Mouse (Mus musculus) limb, embryonic 14.5 days (tissue): ENCODE measurements at regions not wholly inside any gene's neighbourhood (a gene's known extent, or its start where the extent isn't known, plus 50 kb on each side); places are given as distances from the start of the nearest gene placed in this dataset.

Source experiments
- ATAC-seq: fragments of 200-750 bp; cut with Nextera tagmentation; 2 replicates; pipeline ENCODE4 v1.8.0; 2017; ENCODE audit warnings: low read depth, moderate number of reproducible peaks, moderate TSS enrichment; ENCODE audit not compliant: low FRiP score
- DNase-seq: peaks from one replicate; pipeline ENCODE4 v3.0.0-alpha.2; 2015; ENCODE audit warnings: low spot score
- H3K27ac ChIP-seq: fragments of 300-500 bp; sonication (generic); replicated peaks from 2 replicates; pipeline ENCODE4 v1.5.1; 2014; ENCODE audit warnings: low read depth, mild to moderate bottlenecking, low read length, moderate library complexity, mixed read lengths
- H3K27me3 ChIP-seq: fragments of 300-500 bp; sonication (generic); 2 replicates; pipeline ENCODE4 v1.6.1; 2014; ENCODE audit warnings: low read length, mixed read lengths; ENCODE audit not compliant: control insufficient read depth, insufficient read depth
- H3K36me3 ChIP-seq: fragments of 300-500 bp; sonication (generic); 2 replicates; pipeline ENCODE4 v1.6.1; 2014; ENCODE audit warnings: mild to moderate bottlenecking, low read length, moderate library complexity, mixed read lengths; ENCODE audit not compliant: control insufficient read depth, insufficient read depth
- H3K4me1 ChIP-seq: fragments of 300-500 bp; sonication (generic); 2 replicates; pipeline ENCODE4 v1.6.1; 2014; ENCODE audit warnings: antibody characterized with exemption, low read length, mixed read lengths; ENCODE audit not compliant: control insufficient read depth, insufficient read depth
- H3K4me2 ChIP-seq: fragments of 300-500 bp; sonication (generic); replicated peaks from 2 replicates; pipeline ENCODE4 v1.6.1; 2014; ENCODE audit warnings: low read depth, mild to moderate bottlenecking, low read length, moderate library complexity; ENCODE audit not compliant: severe bottlenecking
- H3K4me3 ChIP-seq: fragments of 300-500 bp; sonication (generic); replicated peaks from 2 replicates; pipeline ENCODE4 v1.5.1; 2014; ENCODE audit warnings: low read length
- H3K9ac ChIP-seq: fragments of 300-500 bp; sonication (generic); 2 replicates; pipeline ENCODE4 v1.6.1; 2014; ENCODE audit warnings: mild to moderate bottlenecking, low read depth, low read length, moderate library complexity; ENCODE audit not compliant: severe bottlenecking
- H3K9me3 ChIP-seq: fragments of 300-500 bp; sonication (generic); 2 replicates; pipeline ENCODE4 v1.6.1; 2016; ENCODE audit warnings: low read length; ENCODE audit not compliant: control insufficient read depth
- POLR2A ChIP-seq: fragments of 200-500 bp; IDR thresholded peaks from 2 replicates; pipeline ENCODE4 v1.8.0; 2012; ENCODE audit warnings: inconsistent platforms, mild to moderate bottlenecking, moderate library complexity, borderline replicate concordance; ENCODE audit not compliant: insufficient read depth, insufficient read length; ENCODE audit errors: extremely low read depth
- WGBS: fragments of 180-500 bp; shearing (Covaris S2); extraction: QIAGEN DNeasy Blood & Tissue Kit; methylation state at CpG from one replicate; pipeline ENCODE4 v1.1.7; 2014; 5-methylcytosine and 5-hydroxymethylcytosine counted together

- H3K27ac ChIP-seq: no peak overlapping the region
- no peak overlapping the region for H3K4me2 ChIP-seq
- WGBS: 81% methylated on average over 5 of the region's 5 CpGs
- no peaks in the 10 kb centered on the region for H3K36me3 ChIP-seq
- no peak for TF ChIP-seq POLR2A
- H3K4me1 ChIP-seq: no peaks in the 10 kb centered on the region
- DNase-seq: no peak
- ATAC-seq: no peak
- no peak overlapping the region for H3K9ac ChIP-seq
- no peaks in the 10 kb centered on the region for H3K9me3 ChIP-seq
- no peak overlapping the region for H3K4me3 ChIP-seq
- H3K27me3 ChIP-seq: no peaks in the 10 kb centered on the region
These were observed 166.9 kb upstream of the Chl1 start for GRCm38 (mm10) chr6:103343515-103343914.

- 72% methylated on average over 2 of the region's 2 CpGs for WGBS
These were observed 166.0 kb upstream of the Chl1 start for GRCm38 (mm10) chr6:103344413-103344812.

GRCm38 (mm10) chr6:103345195-103345594, 165.2 kb upstream of the Chl1 start:
- no peaks in the 10 kb centered on the region for H3K9me3 ChIP-seq
- 66% methylated on average over 3 of the region's 3 CpGs for WGBS
- no peak overlapping the region for H3K4me3 ChIP-seq
- H3K9ac ChIP-seq: no peak overlapping the region
- H3K27ac ChIP-seq: no peak overlapping the region
- peak; percentile 42 for DNase-seq
- no peak for TF ChIP-seq POLR2A
- ATAC-seq: no peak
- H3K27me3 ChIP-seq: no peaks in the 10 kb centered on the region
- H3K4me2 ChIP-seq: no peak overlapping the region
- H3K4me1 ChIP-seq: no peaks in the 10 kb centered on the region
- H3K36me3 ChIP-seq: no peaks in the 10 kb centered on the region

More at GRCm38 (mm10) chr6:103344413-103344812, 166.0 kb upstream of the Chl1 start:
- no peaks in the 10 kb centered on the region for H3K27me3 ChIP-seq
- no peaks in the 10 kb centered on the region for H3K4me1 ChIP-seq
- DNase-seq (no peak), ATAC-seq (no peak)
- no peak overlapping the region for H3K9ac ChIP-seq
- H3K9me3 ChIP-seq: no peaks in the 10 kb centered on the region
- H3K36me3 ChIP-seq: no peaks in the 10 kb centered on the region
- H3K4me2 ChIP-seq: no peak overlapping the region
- H3K27ac ChIP-seq: no peak overlapping the region
- no peak overlapping the region for H3K4me3 ChIP-seq
- TF ChIP-seq POLR2A: no peak

GRCm38 (mm10) chr6:103352405-103353124, 157.8 kb upstream of the Chl1 start:
- 76% methylated on average over 3 of the region's 3 CpGs for WGBS

GRCm38 (mm10) chr6:103353346-103353745, 157.0 kb upstream of the Chl1 start:
- 30% methylated on average over 1 of the region's 1 CpGs for WGBS
- no peak for DNase-seq
- Histone ChIP-seq H3K4me2 (no peak overlapping the region), H3K27ac (no peak overlapping the region), H3K4me3 (no peak overlapping the region), H3K9ac (no peak overlapping the region), H3K27me3 (no peaks in the 10 kb centered on the region), H3K4me1 (no peaks in the 10 kb centered on the region), H3K9me3 (no peaks in the 10 kb centered on the region), H3K36me3 (no peaks in the 10 kb centered on the region)
- no peak for ATAC-seq
- TF ChIP-seq POLR2A: no peak

More at GRCm38 (mm10) chr6:103352405-103353124, 157.8 kb upstream of the Chl1 start:
- no peak for ATAC-seq
- no peak overlapping the region for H3K4me3 ChIP-seq
- H3K4me2 ChIP-seq: no peak overlapping the region
- TF ChIP-seq POLR2A: no peak
- H3K9ac ChIP-seq: no peak overlapping the region
- DNase-seq: no peak
- H3K36me3 ChIP-seq: no peaks in the 10 kb centered on the region
- H3K27ac ChIP-seq: no peak overlapping the region
- no peaks in the 10 kb centered on the region for H3K4me1 ChIP-seq
- no peaks in the 10 kb centered on the region for H3K27me3 ChIP-seq
- no peaks in the 10 kb centered on the region for H3K9me3 ChIP-seq
